Mouse (Mus musculus): ENCODE measurements around the gene Snx29.
"Not testable (repeated sequence)": the region's sequence is repeated elsewhere in the genome, so short reads cannot be mapped to it uniquely, and the experiment has no call there.

The Snx29 gene

GRCm38 (mm10) chr16:11408726-11409125, 86.0 kb downstream of the Snx29 start:
- DNase-seq (ENCODE audit: low spot score): no peak

GRCm38 (mm10) chr16:11414631-11415030, 91.9 kb downstream of the Snx29 start:
- DNase-seq (ENCODE audit: low spot score): no peak

GRCm38 (mm10) chr16:11418183-11418588, 95.5 kb downstream of the Snx29 start:
- DNase-seq (ENCODE audit: low spot score): peak; percentile 9

- no peak for DNase-seq (ENCODE audit: low spot score)
Measured at GRCm38 (mm10) chr16:11420311-11421080, 97.8 kb downstream of the Snx29 start.

- DNase-seq (ENCODE audit: low spot score): no peak
Measured at GRCm38 (mm10) chr16:11422165-11422564, 99.5 kb downstream of the Snx29 start.

GRCm38 (mm10) chr16:11422889-11423610, 100.3 kb downstream of the Snx29 start:
- DNase-seq (ENCODE audit: low spot score): no peak

GRCm38 (mm10) chr16:11423611-11424297, 101.0 kb downstream of the Snx29 start:
- DNase-seq (ENCODE audit: low spot score): not testable (repeated sequence)

- no peak for DNase-seq (ENCODE audit: low spot score)
Measured at GRCm38 (mm10) chr16:11424568-11425145, 101.9 kb downstream of the Snx29 start.

- DNase-seq (ENCODE audit: low spot score): no peak
Measured at GRCm38 (mm10) chr16:11425279-11425678, 102.6 kb downstream of the Snx29 start.

GRCm38 (mm10) chr16:11426810-11427537, 104.3 kb downstream of the Snx29 start:
- no peak for DNase-seq (ENCODE audit: low spot score)

- no peak for DNase-seq (ENCODE audit: low spot score)
Measured at GRCm38 (mm10) chr16:11429784-11430183, 107.1 kb downstream of the Snx29 start.

GRCm38 (mm10) chr16:11430520-11430919, 107.8 kb downstream of the Snx29 start:
- DNase-seq (ENCODE audit: low spot score): no peak

- no peak for DNase-seq (ENCODE audit: low spot score)
Measured at GRCm38 (mm10) chr16:11433779-11434178, 111.1 kb downstream of the Snx29 start.

- DNase-seq (ENCODE audit: low spot score): no peak
Measured at GRCm38 (mm10) chr16:11437641-11438040, 114.9 kb downstream of the Snx29 start.

GRCm38 (mm10) chr16:11439417-11439816, 116.7 kb downstream of the Snx29 start:
- no peak for DNase-seq (ENCODE audit: low spot score)

- no peak for DNase-seq (ENCODE audit: low spot score)
Measured at GRCm38 (mm10) chr16:11441616-11442015, 118.9 kb downstream of the Snx29 start.

GRCm38 (mm10) chr16:11442534-11442933, 119.8 kb downstream of the Snx29 start:
- no peak for DNase-seq (ENCODE audit: low spot score)

- no peak for DNase-seq (ENCODE audit: low spot score)
Measured at GRCm38 (mm10) chr16:11444626-11445025, 121.9 kb downstream of the Snx29 start.

- DNase-seq (ENCODE audit: low spot score): no peak
Measured at GRCm38 (mm10) chr16:11446977-11447376, 124.3 kb downstream of the Snx29 start.

- no peak for DNase-seq (ENCODE audit: low spot score)
Measured at GRCm38 (mm10) chr16:11447905-11448304, 125.2 kb downstream of the Snx29 start.

- not testable (repeated sequence) for DNase-seq (ENCODE audit: low spot score)
Measured at GRCm38 (mm10) chr16:11448696-11449095, 126.0 kb downstream of the Snx29 start.

- DNase-seq (ENCODE audit: low spot score): no peak
Measured at GRCm38 (mm10) chr16:11449344-11449743, 126.6 kb downstream of the Snx29 start.
